ENCODE assay signal across 8 mouse cellular contexts in the genomic region with DNA sequence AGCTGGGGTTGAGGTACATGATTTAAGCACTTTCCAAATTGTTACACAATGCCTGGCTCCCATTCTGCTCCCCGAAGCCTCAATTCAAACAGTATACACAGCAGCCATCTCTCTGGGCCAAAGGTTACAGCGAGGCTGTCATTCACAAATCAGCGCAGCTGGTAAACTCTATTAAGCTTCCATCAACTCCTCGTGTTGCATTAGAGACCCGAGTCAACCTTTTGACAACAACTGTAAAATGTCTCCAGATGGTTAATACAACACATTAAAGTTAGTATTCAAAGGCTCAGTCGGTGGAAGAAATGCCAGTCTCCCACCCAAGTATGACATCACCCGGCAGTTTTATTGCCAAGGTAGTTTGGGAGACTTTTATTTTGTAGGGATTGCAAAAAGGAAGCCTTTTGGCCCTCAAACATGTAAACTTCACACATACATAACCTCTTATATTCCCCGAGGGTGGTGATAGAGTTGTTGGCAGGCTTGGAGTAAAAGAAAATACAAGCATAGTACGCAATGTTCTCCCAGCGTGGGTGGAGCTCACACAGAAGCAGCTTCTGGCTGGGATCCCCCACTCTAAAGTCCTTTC.
A peak's percentile ranks its signal among the peaks of the same experiment; 100 is the strongest.
DNase-seq lines count a peak whose midpoint lies in the region; ATAC-seq and TF ChIP-seq lines count a peak whose summit lies in the region.

No protein-coding gene starts in this region.

- no peak overlapping the region for H3K27ac ChIP-seq in heart, embryonic 10.5 days
- H3K27ac ChIP-seq in hindbrain, embryonic 12.5 days: no peak overlapping the region
- no peak overlapping the region for H3K27ac ChIP-seq in midbrain, postnatal 0 days (ENCODE audit: low read depth, low read length)

- TF ChIP-seq CTCF in midbrain, postnatal 0 days (IDR thresholded peaks at IDR 0.05): no peak

- H3K9ac ChIP-seq in hindbrain, embryonic 12.5 days: no peak overlapping the region
- H3K9ac ChIP-seq in midbrain, postnatal 0 days (replicated peaks; ENCODE audit: low read length, poor library complexity, severe bottlenecking): no peak overlapping the region

- DNase-seq in heart, adult 11 months: peak; percentile 92
- DNase-seq in heart, embryonic 10.5 days (ENCODE audit: low spot score): no peak
- peak; percentile 61 to 68 for DNase-seq in right cerebral cortex, postnatal 10 days (ENCODE audit: low spot score in 2 of 2)
- DNase-seq in right cerebral cortex, adult 2 months (ENCODE audit: low spot score in 2 of 2): no peak
- peak; percentile 26 for DNase-seq in midbrain, postnatal 0 days (ENCODE audit: low spot score)
- DNase-seq in adrenal gland, postnatal 25 days: no peak

- H3K36me3 ChIP-seq in heart, embryonic 10.5 days: no peaks in the 10 kb centered on the region
- no peaks in the 10 kb centered on the region for H3K36me3 ChIP-seq in hindbrain, embryonic 12.5 days
- no peaks in the 10 kb centered on the region for H3K36me3 ChIP-seq in midbrain, postnatal 0 days (ENCODE audit: insufficient read depth, low read length)

- 55% methylated on average over 10 of the region's 10 CpGs for WGBS in heart, embryonic 10.5 days
- WGBS in hindbrain, embryonic 12.5 days: 34% methylated on average over 10 of the region's 10 CpGs
- 46% methylated on average over 10 of the region's 10 CpGs for WGBS in midbrain, postnatal 0 days

- no peaks in the 10 kb centered on the region for H3K27me3 ChIP-seq in heart, embryonic 10.5 days (ENCODE audit: insufficient read depth, poor library complexity, severe bottlenecking)
- H3K27me3 ChIP-seq in hindbrain, embryonic 12.5 days: no peaks in the 10 kb centered on the region
- H3K27me3 ChIP-seq in midbrain, postnatal 0 days (ENCODE audit: insufficient read depth, low read length): no peaks in the 10 kb centered on the region

- 0 out of 2 replicates have a peak, but pooled peaks have one; percentile 39 for ATAC-seq in hindbrain, embryonic 12.5 days (ENCODE audit: low FRiP score)
- ATAC-seq in midbrain, postnatal 0 days (ENCODE audit: low FRiP score): no peak
- no peak for ATAC-seq in monocyte, adult 5-6 weeks (replicated peaks; ENCODE audit: insufficient number of reproducible peaks, low FRiP score, low TSS enrichment, poor library complexity, severe bottlenecking)

- no peak overlapping the region for H3K4me3 ChIP-seq in heart, embryonic 10.5 days
- H3K4me3 ChIP-seq in hindbrain, embryonic 12.5 days: no peak overlapping the region
- H3K4me3 ChIP-seq in midbrain, postnatal 0 days (ENCODE audit: low read depth, low read length): no peak overlapping the region

- H3K9me3 ChIP-seq in heart, embryonic 10.5 days: no peaks in the 10 kb centered on the region
- no peaks in the 10 kb centered on the region for H3K9me3 ChIP-seq in hindbrain, embryonic 12.5 days (replicated peaks)
- no peaks in the 10 kb centered on the region for H3K9me3 ChIP-seq in midbrain, postnatal 0 days (ENCODE audit: low read length)

- H3K4me2 ChIP-seq in hindbrain, embryonic 12.5 days (replicated peaks): no peak overlapping the region
- no peak overlapping the region for H3K4me2 ChIP-seq in midbrain, postnatal 0 days (ENCODE audit: low read depth, low read length, poor library complexity, severe bottlenecking)

- H3K4me1 ChIP-seq in heart, embryonic 10.5 days: peaks cover 27% of the 10 kb centered on the region
- peaks cover 58% of the 10 kb centered on the region for H3K4me1 ChIP-seq in hindbrain, embryonic 12.5 days
- peaks cover 45% of the 10 kb centered on the region for H3K4me1 ChIP-seq in midbrain, postnatal 0 days (ENCODE audit: insufficient read depth, low read length)

Comparison
In these comparisons a context has a peak if more than half of its experiments do, and no peak if none do; other contexts are left out.
1. DNase-seq: peak in heart, adult 11 months (single experiment), right cerebral cortex, postnatal 10 days (2 of 2) and midbrain, postnatal 0 days (single experiment); none in heart, embryonic 10.5 days (single experiment), right cerebral cortex, adult 2 months (0 of 2) and adrenal gland, postnatal 25 days (single experiment).